Mouse (Mus musculus): ENCODE data around the gene Terf2ip. TPM values are rescaled to one million over a fixed set of nuclear protein-coding genes. Genes with fewer than 3 reads are reported as not detected.

Terf2ip gene
- polyA plus RNA-seq, 1 experiment from 2014 or later: 5.4 TPM

GRCm38 (mm10) chr8:111967246-111967870, 43.8 kb upstream of the Terf2ip start:
- ATAC-seq: peak; percentile 53
- TF ChIP-seq CTCF (IDR thresholded peaks at IDR 0.05; ENCODE audit: low read depth): no peak
- TF ChIP-seq EP300 (IDR thresholded peaks at IDR 0.05; ENCODE audit: low read depth): no peak

GRCm38 (mm10) chr8:111968541-111968940, 42.7 kb upstream of the Terf2ip start:
- H3K4me2 ChIP-seq (ENCODE audit: low read depth, low read length): no peak overlapping the region
- no peaks in the 10 kb centered on the region for H3K36me3 ChIP-seq (replicated peaks; ENCODE audit: insufficient read depth, low read length)
- ATAC-seq (no peak), DNase-seq (no peak)
- TF ChIP-seq EP300 (IDR thresholded peaks at IDR 0.05; ENCODE audit: low read depth) (no peak), CTCF (IDR thresholded peaks at IDR 0.05; ENCODE audit: low read depth) (no peak)
- H3K4me3 ChIP-seq (ENCODE audit: low read depth, low read length): no peak overlapping the region
- H3K4me1 ChIP-seq (ENCODE audit: insufficient read depth): no peaks in the 10 kb centered on the region
- no peak overlapping the region for H3K9ac ChIP-seq (replicated peaks)
- H3K9me3 ChIP-seq (ENCODE audit: low read length): no peaks in the 10 kb centered on the region
- no peak overlapping the region for H3K27ac ChIP-seq (ENCODE audit: low read depth)
- no peaks in the 10 kb centered on the region for H3K27me3 ChIP-seq (ENCODE audit: insufficient read depth, low read length)
- WGBS (ENCODE audit: insufficient replicate concordance): 88% methylated on average over 10 of the region's 10 CpGs

More at GRCm38 (mm10) chr8:111967246-111967870, 43.8 kb upstream of the Terf2ip start:
- Histone ChIP-seq H3K9ac (replicated peaks) (no peak overlapping the region), H3K4me1 (ENCODE audit: insufficient read depth) (no peaks in the 10 kb centered on the region), H3K36me3 (replicated peaks; ENCODE audit: insufficient read depth, low read length) (no peaks in the 10 kb centered on the region), H3K27me3 (ENCODE audit: insufficient read depth, low read length) (no peaks in the 10 kb centered on the region), H3K9me3 (ENCODE audit: low read length) (no peaks in the 10 kb centered on the region), H3K4me2 (ENCODE audit: low read depth, low read length) (no peak overlapping the region), H3K4me3 (ENCODE audit: low read depth, low read length) (no peak overlapping the region), H3K27ac (ENCODE audit: low read depth) (no peak overlapping the region)
- 43% methylated on average over 5 of the region's 5 CpGs for WGBS (ENCODE audit: insufficient replicate concordance)
- no peak for DNase-seq

- H3K4me2 ChIP-seq (ENCODE audit: low read depth, low read length): no peak overlapping the region
- no peak overlapping the region for H3K27ac ChIP-seq (ENCODE audit: low read depth)
- no peaks in the 10 kb centered on the region for H3K4me1 ChIP-seq (ENCODE audit: insufficient read depth)
- no peaks in the 10 kb centered on the region for H3K36me3 ChIP-seq (replicated peaks; ENCODE audit: insufficient read depth, low read length)
- no peak overlapping the region for H3K4me3 ChIP-seq (ENCODE audit: low read depth, low read length)
- H3K9me3 ChIP-seq (ENCODE audit: low read length): no peaks in the 10 kb centered on the region
- ATAC-seq (no peak), DNase-seq (no peak)
- 73% methylated on average over 5 of the region's 5 CpGs for WGBS (ENCODE audit: insufficient replicate concordance)
- no peak for TF ChIP-seq CTCF (IDR thresholded peaks at IDR 0.05; ENCODE audit: low read depth)
- TF ChIP-seq EP300 (IDR thresholded peaks at IDR 0.05; ENCODE audit: low read depth): no peak
- H3K9ac ChIP-seq (replicated peaks): no peak overlapping the region
- H3K27me3 ChIP-seq (ENCODE audit: insufficient read depth, low read length): no peaks in the 10 kb centered on the region
Observed at GRCm38 (mm10) chr8:111968991-111969390, 42.2 kb upstream of the Terf2ip start.

GRCm38 (mm10) chr8:111974138-111974537, 37.1 kb upstream of the Terf2ip start:
- Histone ChIP-seq H3K36me3 (replicated peaks; ENCODE audit: insufficient read depth, low read length) (0 out of 2 replicates have a peak, but pooled peaks cover 2% of the 10 kb centered on the region), H3K4me2 (ENCODE audit: low read depth, low read length) (no peak overlapping the region), H3K4me3 (ENCODE audit: low read depth, low read length) (no peak overlapping the region), H3K4me1 (ENCODE audit: insufficient read depth) (peaks cover 4% of the 10 kb centered on the region; the same call in 1 of the 2 replicates), H3K27ac (ENCODE audit: low read depth) (no peak overlapping the region), H3K9ac (replicated peaks) (no peak overlapping the region), H3K27me3 (ENCODE audit: insufficient read depth, low read length) (no peaks in the 10 kb centered on the region), H3K9me3 (ENCODE audit: low read length) (no peaks in the 10 kb centered on the region; the same call in 1 of the 2 replicates)
- no peak for ATAC-seq
- no peak for DNase-seq
- 92% methylated on average over 12 of the region's 12 CpGs for WGBS (ENCODE audit: insufficient replicate concordance)
- TF ChIP-seq CTCF (IDR thresholded peaks at IDR 0.05; ENCODE audit: low read depth): no peak
- TF ChIP-seq EP300 (IDR thresholded peaks at IDR 0.05; ENCODE audit: low read depth): no peak

- peaks cover 4% of the 10 kb centered on the region; the same call in 1 of the 2 replicates for H3K4me1 ChIP-seq (ENCODE audit: insufficient read depth)
- no peak for DNase-seq
- H3K9ac ChIP-seq (replicated peaks): no peak overlapping the region
- H3K4me3 ChIP-seq (ENCODE audit: low read depth, low read length): no peak overlapping the region
- WGBS (ENCODE audit: insufficient replicate concordance): 64% methylated on average over 2 of the region's 2 CpGs
- no peak overlapping the region for H3K4me2 ChIP-seq (ENCODE audit: low read depth, low read length)
- H3K9me3 ChIP-seq (ENCODE audit: low read length): no peaks in the 10 kb centered on the region; the same call in 1 of the 2 replicates
- TF ChIP-seq CTCF (IDR thresholded peaks at IDR 0.05; ENCODE audit: low read depth) (no peak), EP300 (IDR thresholded peaks at IDR 0.05; ENCODE audit: low read depth) (no peak)
- ATAC-seq: peak; percentile 44; the same call in 1 of the 2 replicates
- 0 out of 2 replicates have a peak, but pooled peaks cover 2% of the 10 kb centered on the region for H3K36me3 ChIP-seq (replicated peaks; ENCODE audit: insufficient read depth, low read length)
- H3K27me3 ChIP-seq (ENCODE audit: insufficient read depth, low read length): no peaks in the 10 kb centered on the region
- peak overlapping the region; percentile 11 for H3K27ac ChIP-seq (ENCODE audit: low read depth)
Observed at GRCm38 (mm10) chr8:111975706-111976105, 35.5 kb upstream of the Terf2ip start.

- 70% methylated on average over 2 of the region's 2 CpGs for WGBS (ENCODE audit: insufficient replicate concordance)
- Histone ChIP-seq H3K4me2 (ENCODE audit: low read depth, low read length) (no peak overlapping the region), H3K9me3 (ENCODE audit: low read length) (no peaks in the 10 kb centered on the region; the same call in 1 of the 2 replicates), H3K9ac (replicated peaks) (no peak overlapping the region), H3K27me3 (ENCODE audit: insufficient read depth, low read length) (no peaks in the 10 kb centered on the region), H3K4me1 (ENCODE audit: insufficient read depth) (peaks cover 4% of the 10 kb centered on the region; the same call in 1 of the 2 replicates), H3K27ac (ENCODE audit: low read depth) (peak overlapping the region; percentile 11; the same call in 1 of the 2 replicates), H3K4me3 (ENCODE audit: low read depth, low read length) (no peak overlapping the region), H3K36me3 (replicated peaks; ENCODE audit: insufficient read depth, low read length) (0 out of 2 replicates have a peak, but pooled peaks cover 2% of the 10 kb centered on the region)
- DNase-seq: no peak
- ATAC-seq: no peak
- TF ChIP-seq EP300 (IDR thresholded peaks at IDR 0.05; ENCODE audit: low read depth) (no peak), CTCF (IDR thresholded peaks at IDR 0.05; ENCODE audit: low read depth) (no peak)
Observed at GRCm38 (mm10) chr8:111976326-111976725, 34.9 kb upstream of the Terf2ip start.
